In genomic region chr13:22015479-22016450, GRCm38 (mm10) we compare ENCODE assay signal across 8 mouse cellular contexts. TPM values are rescaled to one million over a fixed set of nuclear protein-coding genes. Genes with fewer than 3 reads are reported as not detected.
DNase-seq lines count a peak whose midpoint lies in the region; ATAC-seq and TF ChIP-seq lines count a peak whose summit lies in the region.

No protein-coding gene starts in this region.

- H3K4me3 ChIP-seq in embryonic facial prominence, embryonic 14.5 days (ENCODE audit: low read depth, low read length): peak overlapping the region; percentile 0; the same call in 1 of the 2 replicates
- H3K4me3 ChIP-seq in heart, embryonic 10.5 days: peak overlapping the region; percentile 49
- H3K4me3 ChIP-seq in kidney, embryonic 16.5 days (ENCODE audit: low read length): 0 out of 2 replicates have a peak overlapping the region, but pooled peaks have one; percentile 10
- no peak overlapping the region for H3K4me3 ChIP-seq in liver, adult 2 months (ENCODE audit: insufficient read depth, low read depth, low read length)
- H3K4me3 ChIP-seq in thymus, adult 2 months (ENCODE audit: control insufficient read depth, insufficient read depth, low read length): no peak overlapping the region

- TF ChIP-seq POLR2A in liver, adult 2 months (IDR thresholded peaks at IDR 0.05; ENCODE audit: extremely low read depth, insufficient read depth, low read length): no peak
- TF ChIP-seq POLR2A in thymus, adult 2 months (IDR thresholded peaks at IDR 0.05; ENCODE audit: control insufficient read depth, extremely low read depth, insufficient read depth, low read length, poor library complexity): no peak

- H3K4me1 ChIP-seq in embryonic facial prominence, embryonic 14.5 days (ENCODE audit: control insufficient read depth, insufficient read depth, low read length): no peaks in the 10 kb centered on the region
- H3K4me1 ChIP-seq in heart, embryonic 10.5 days: peaks cover 9% of the 10 kb centered on the region
- H3K4me1 ChIP-seq in kidney, embryonic 16.5 days (ENCODE audit: insufficient read depth, low read length): peaks cover 13% of the 10 kb centered on the region
- peaks cover 5% of the 10 kb centered on the region for H3K4me1 ChIP-seq in liver, adult 2 months (ENCODE audit: control insufficient read depth, insufficient read depth, low read length)
- H3K4me1 ChIP-seq in thymus, adult 2 months (replicated peaks; ENCODE audit: control insufficient read depth, insufficient read depth, low read length): peaks cover 10% of the 10 kb centered on the region

- no peak for TF ChIP-seq CTCF in liver, adult 2 months (IDR thresholded peaks at IDR 0.05; ENCODE audit: low read depth, low read length)
- no peak for TF ChIP-seq CTCF in thymus, adult 2 months (IDR thresholded peaks at IDR 0.05; ENCODE audit: borderline replicate concordance, control insufficient read depth, extremely low read depth, insufficient read depth, low read length, poor library complexity)

- DNase-seq in CD4-positive, CD25-positive, alpha-beta regulatory T cell, adult 2 months (ENCODE audit: low read depth, low spot score): peak; percentile 93
- DNase-seq in adrenal gland, adult (ENCODE audit: inconsistent age in 2 of 2, low spot score in 1 of 2): peak; percentile 71 to 94
- DNase-seq in embryonic facial prominence, embryonic 14.5 days (ENCODE audit: low spot score): peak; percentile 73
- peak; percentile 92 for DNase-seq in heart, embryonic 10.5 days (ENCODE audit: low spot score)
- peak; percentile 80 for DNase-seq in liver, adult 2 months (ENCODE audit: extremely low read depth, low read depth, low spot score)
- peak; percentile 96 for DNase-seq in naive thymus-derived CD4-positive, alpha-beta T cell, adult 2 months (ENCODE audit: low read depth)
- DNase-seq in thymus, adult 2 months: peak; percentile 75

- no peak overlapping the region for H3K9ac ChIP-seq in embryonic facial prominence, embryonic 14.5 days (ENCODE audit: low read depth, low read length)
- no peak overlapping the region for H3K9ac ChIP-seq in kidney, embryonic 16.5 days (replicated peaks; ENCODE audit: low read length)
- no peak overlapping the region for H3K9ac ChIP-seq in liver, adult 2 months (ENCODE audit: low read depth, low read length)

- peak overlapping the region; percentile 24; the same call in 1 of the 2 replicates for H3K4me2 ChIP-seq in embryonic facial prominence, embryonic 14.5 days (ENCODE audit: low read depth, low read length)
- peak overlapping the region; percentile 34; the same call in 1 of the 2 replicates for H3K4me2 ChIP-seq in kidney, embryonic 16.5 days (replicated peaks; ENCODE audit: low read depth, low read length)

- peak; percentile 79; the same call in 1 of the 2 replicates for ATAC-seq in embryonic facial prominence, embryonic 14.5 days (ENCODE audit: low read depth)
- peak; percentile 89 for ATAC-seq in kidney, embryonic 16.5 days (ENCODE audit: low FRiP score, low TSS enrichment)

- peaks cover 7% of the 10 kb centered on the region; the same call in 1 of the 2 replicates for H3K9me3 ChIP-seq in embryonic facial prominence, embryonic 14.5 days (ENCODE audit: control insufficient read depth, low read length)
- no peaks in the 10 kb centered on the region for H3K9me3 ChIP-seq in heart, embryonic 10.5 days
- H3K9me3 ChIP-seq in kidney, embryonic 16.5 days (ENCODE audit: low read length): no peaks in the 10 kb centered on the region; the same call in 1 of the 2 replicates

- peaks cover 76% of the 10 kb centered on the region for H3K27me3 ChIP-seq in embryonic facial prominence, embryonic 14.5 days (replicated peaks; ENCODE audit: control insufficient read depth, insufficient read depth, low read length)
- H3K27me3 ChIP-seq in heart, embryonic 10.5 days (ENCODE audit: insufficient read depth, poor library complexity, severe bottlenecking): peaks cover 48% of the 10 kb centered on the region
- H3K27me3 ChIP-seq in kidney, embryonic 16.5 days (ENCODE audit: insufficient read depth, low read length): peaks cover 69% of the 10 kb centered on the region
- H3K27me3 ChIP-seq in liver, adult 2 months (ENCODE audit: control insufficient read depth, insufficient read depth, low read length): peaks cover 2% of the 10 kb centered on the region; the same call in 1 of the 2 replicates
- peaks cover 6% of the 10 kb centered on the region; the same call in 1 of the 2 replicates for H3K27me3 ChIP-seq in thymus, adult 2 months (ENCODE audit: control insufficient read depth, insufficient read depth, low read length)

- H3K79me2 ChIP-seq in liver, adult 2 months (ENCODE audit: control insufficient read depth, insufficient read depth, low read length): no peaks in the 10 kb centered on the region

- H3K36me3 ChIP-seq in embryonic facial prominence, embryonic 14.5 days (ENCODE audit: control insufficient read depth, insufficient read depth, low read length): no peaks in the 10 kb centered on the region
- H3K36me3 ChIP-seq in heart, embryonic 10.5 days: no peaks in the 10 kb centered on the region
- H3K36me3 ChIP-seq in kidney, embryonic 16.5 days (ENCODE audit: insufficient read depth, low read length): no peaks in the 10 kb centered on the region
- no peaks in the 10 kb centered on the region for H3K36me3 ChIP-seq in liver, adult 2 months (ENCODE audit: control insufficient read depth, insufficient read depth, low read length)
- H3K36me3 ChIP-seq in thymus, adult 2 months (ENCODE audit: control insufficient read depth, insufficient read depth, low read length): no peaks in the 10 kb centered on the region

- WGBS in embryonic facial prominence, embryonic 14.5 days: 14% methylated on average over 27 of the region's 27 CpGs
- WGBS in heart, embryonic 10.5 days: 14% methylated on average over 27 of the region's 27 CpGs
- WGBS in kidney, embryonic 16.5 days: 17% methylated on average over 27 of the region's 27 CpGs
- WGBS in liver, adult 2 months: 16% methylated on average over 27 of the region's 27 CpGs
- 19% methylated on average over 27 of the region's 27 CpGs for WGBS in thymus, adult 2 months

- H3K27ac ChIP-seq in embryonic facial prominence, embryonic 14.5 days (replicated peaks; ENCODE audit: low read depth, low read length): no peak overlapping the region
- H3K27ac ChIP-seq in heart, embryonic 10.5 days: no peak overlapping the region
- H3K27ac ChIP-seq in kidney, embryonic 16.5 days (ENCODE audit: low read length): no peak overlapping the region
- H3K27ac ChIP-seq in liver, adult 2 months (replicated peaks; ENCODE audit: insufficient read depth, low read depth, low read length): no peak overlapping the region
- no peak overlapping the region for H3K27ac ChIP-seq in thymus, adult 2 months (ENCODE audit: control insufficient read depth, insufficient read depth, low read length)

RNA-seq across cellular contexts. Expression of gene Prss16, which starts 6.2 kb away (rescaled TPM):
- 0.70 and 0.83 TPM in 2 replicates for polyA plus RNA-seq in embryonic facial prominence, embryonic 14.5 days (2014; fragmentation: Nextera tagmentation; extraction: Ambion mirVana)
- polyA plus RNA-seq in heart, embryonic 10.5 days (2016; fragmentation: Nextera tagmentation; extraction: Ambion mirVana): 0.30 and 0.33 TPM in 2 replicates
- polyA plus RNA-seq in kidney, embryonic 16.5 days (2015; fragmentation: Nextera tagmentation; extraction: Ambion mirVana): 0.32 and 0.97 TPM in 2 replicates
- total RNA-seq in liver, adult 2 months (2014; rRNA removed): not detected in 2 replicates
- polyA plus RNA-seq in liver, adult 2 months (2012; rRNA removed): 0.12 TPM in 1 of 2 replicates, not detected in the other
- 640 and 1,004 TPM in 2 replicates for polyA plus RNA-seq in thymus, adult 2 months (2012; rRNA removed)

RNA-seq across cellular contexts. Expression of gene Hist1h2ah, which starts 19.6 kb away (rescaled TPM):
- 13.1 TPM in 1 of 2 replicates, not detected in the other for polyA plus RNA-seq in embryonic facial prominence, embryonic 14.5 days (2014; fragmentation: Nextera tagmentation; extraction: Ambion mirVana)
- 3.5 and 4.5 TPM in 2 replicates for polyA plus RNA-seq in heart, embryonic 10.5 days (2016; fragmentation: Nextera tagmentation; extraction: Ambion mirVana)
- 7.8 and 9.2 TPM in 2 replicates for polyA plus RNA-seq in kidney, embryonic 16.5 days (2015; fragmentation: Nextera tagmentation; extraction: Ambion mirVana)
- total RNA-seq in liver, adult 2 months (2014; rRNA removed): 1.8 and 2.6 TPM in 2 replicates
- polyA plus RNA-seq in liver, adult 2 months (2012; rRNA removed): not detected in 2 replicates
- 248 and 460 TPM in 2 replicates for polyA plus RNA-seq in thymus, adult 2 months (2012; rRNA removed)

RNA-seq across cellular contexts. Expression of gene Hist1h2bk, which starts 19.9 kb away (rescaled TPM):
- polyA plus RNA-seq in embryonic facial prominence, embryonic 14.5 days (2014; fragmentation: Nextera tagmentation; extraction: Ambion mirVana): 3.9 and 6.6 TPM in 2 replicates
- 3.1 and 6.4 TPM in 2 replicates for polyA plus RNA-seq in heart, embryonic 10.5 days (2016; fragmentation: Nextera tagmentation; extraction: Ambion mirVana)
- 3.8 and 8.2 TPM in 2 replicates for polyA plus RNA-seq in kidney, embryonic 16.5 days (2015; fragmentation: Nextera tagmentation; extraction: Ambion mirVana)
- total RNA-seq in liver, adult 2 months (2014; rRNA removed): 15.6 and 28.1 TPM in 2 replicates
- 0.46 and 0.48 TPM in 2 replicates for polyA plus RNA-seq in liver, adult 2 months (2012; rRNA removed)
- 322 and 402 TPM in 2 replicates for polyA plus RNA-seq in thymus, adult 2 months (2012; rRNA removed)

RNA-seq across cellular contexts. Expression of gene Hist1h4i, which starts 25.4 kb away (rescaled TPM):
- 11.8 and 13.3 TPM in 2 replicates for polyA plus RNA-seq in embryonic facial prominence, embryonic 14.5 days (2014; fragmentation: Nextera tagmentation; extraction: Ambion mirVana)
- polyA plus RNA-seq in heart, embryonic 10.5 days (2016; fragmentation: Nextera tagmentation; extraction: Ambion mirVana): 10.6 and 21.8 TPM in 2 replicates
- 29.5 and 30.5 TPM in 2 replicates for polyA plus RNA-seq in kidney, embryonic 16.5 days (2015; fragmentation: Nextera tagmentation; extraction: Ambion mirVana)
- total RNA-seq in liver, adult 2 months (2014; rRNA removed): 6.8 and 9.2 TPM in 2 replicates
- polyA plus RNA-seq in liver, adult 2 months (2012; rRNA removed): 5.2 and 12.3 TPM in 2 replicates
- polyA plus RNA-seq in thymus, adult 2 months (2012; rRNA removed): 33.1 and 38.5 TPM in 2 replicates

RNA-seq across cellular contexts. Expression of gene Hist1h2ag, which starts 27.0 kb away (rescaled TPM):
- 24.9 and 28.8 TPM in 2 replicates for polyA plus RNA-seq in embryonic facial prominence, embryonic 14.5 days (2014; fragmentation: Nextera tagmentation; extraction: Ambion mirVana)
- polyA plus RNA-seq in heart, embryonic 10.5 days (2016; fragmentation: Nextera tagmentation; extraction: Ambion mirVana): 18.7 and 42.5 TPM in 2 replicates
- 49.8 and 53.1 TPM in 2 replicates for polyA plus RNA-seq in kidney, embryonic 16.5 days (2015; fragmentation: Nextera tagmentation; extraction: Ambion mirVana)
- total RNA-seq in liver, adult 2 months (2014; rRNA removed): 11.1 and 22.4 TPM in 2 replicates
- 0.55 TPM in 1 of 2 replicates, not detected in the other for polyA plus RNA-seq in liver, adult 2 months (2012; rRNA removed)
- 149 and 177 TPM in 2 replicates for polyA plus RNA-seq in thymus, adult 2 months (2012; rRNA removed)

Comparison
In these comparisons a context has a peak if more than half of its experiments do, and no peak if none do; other contexts are left out.
1. H3K4me3 ChIP-seq: peak in embryonic facial prominence, embryonic 14.5 days (single experiment), heart, embryonic 10.5 days (single experiment) and kidney, embryonic 16.5 days (single experiment); none in liver, adult 2 months (single experiment) and thymus, adult 2 months (single experiment).
2. RNA of gene Prss16, which starts 6.2 kb away (polyA plus RNA-seq): 640 to 1,004 TPM in thymus, adult 2 months; 0.32 to 0.97 TPM in kidney, embryonic 16.5 days, 0.70 to 0.83 TPM in embryonic facial prominence, embryonic 14.5 days, 0.30 to 0.33 TPM in heart, embryonic 10.5 days and 0.12 TPM in liver, adult 2 months; every median in the first group is over 100 times any median in the second.
3. RNA of gene Hist1h2ah, which starts 19.6 kb away (polyA plus RNA-seq): 248 to 460 TPM in thymus, adult 2 months; 13.1 TPM in embryonic facial prominence, embryonic 14.5 days, 7.8 to 9.2 TPM in kidney, embryonic 16.5 days, 3.5 to 4.5 TPM in heart, embryonic 10.5 days and not detected in liver, adult 2 months; every median in the first group is over 10 times any median in the second.
4. RNA of gene Hist1h2bk, which starts 19.9 kb away (polyA plus RNA-seq): 322 to 402 TPM in thymus, adult 2 months; 3.8 to 8.2 TPM in kidney, embryonic 16.5 days, 3.1 to 6.4 TPM in heart, embryonic 10.5 days, 3.9 to 6.6 TPM in embryonic facial prominence, embryonic 14.5 days and 0.46 to 0.48 TPM in liver, adult 2 months; every median in the first group is over 10 times any median in the second.
5. Peak in every context shown above with its lines, with median percentiles within 50 percentile points of each other: DNase-seq.